Mouse (Mus musculus) telencephalon, adult 2 months (tissue): ENCODE measurements around the gene Olfr78.

Experiments used
- DNase-seq: peaks from one replicate; pipeline ENCODE4 v3.0.0-alpha.2; 2011; ENCODE audit warnings: low read depth, low spot score

Gene Olfr78

GRCm38 (mm10) chr7:102759266-102759665, at the start of gene Olfr78, which contains the start of gene Olfr560:
TSS of gene Olfr78 (minus strand) at chr7:102759471.
TSS of gene Olfr560 (minus strand) at chr7:102759366.
- no peak for DNase-seq

GRCm38 (mm10) chr7:102803180-102803579, 43.9 kb upstream of the Olfr78 start, which contains the start of gene Olfr564:
TSS of gene Olfr564 (plus strand) at chr7:102803480.
- DNase-seq = no peak

- no peak for DNase-seq
These were observed 11.7 kb upstream of the Olfr78 start, which contains the start of gene Olfr561 for GRCm38 (mm10) chr7:102770921-102771320. TSS of gene Olfr561 (plus strand) at chr7:102771221.

- DNase-seq = no peak
These were observed 7.2 kb downstream of the Olfr78 start for GRCm38 (mm10) chr7:102752086-102752485.

- no peak for DNase-seq
These were observed 21.6 kb downstream of the Olfr78 start for GRCm38 (mm10) chr7:102737705-102738104.

GRCm38 (mm10) chr7:102733793-102734192, 25.5 kb downstream of the Olfr78 start:
- no peak for DNase-seq

GRCm38 (mm10) chr7:102727391-102727790, 31.9 kb downstream of the Olfr78 start, which contains the start of gene Olfr559:
TSS of gene Olfr559 (minus strand) at chr7:102727491.
- DNase-seq = no peak

- no peak for DNase-seq
These were observed 40.3 kb downstream of the Olfr78 start, which contains the start of gene Olfr33 for GRCm38 (mm10) chr7:102718970-102719369. TSS of gene Olfr33 (minus strand) at chr7:102719070.

- DNase-seq = no peak
These were observed 57.4 kb downstream of the Olfr78 start, which contains the start of gene Olfr558 for GRCm38 (mm10) chr7:102701915-102702314. TSS of gene Olfr558 (plus strand) at chr7:102702215.

- no peak for DNase-seq
These were observed 60.8 kb downstream of the Olfr78 start for GRCm38 (mm10) chr7:102698461-102698860.

GRCm38 (mm10) chr7:102695358-102696125, 63.7 kb downstream of the Olfr78 start, which contains the start of gene Olfr557:
TSS of gene Olfr557 (plus strand) at chr7:102695910.
- DNase-seq = no peak
